Mouse (Mus musculus) MEL (cell line): Measurements from ENCODE around the gene C1qtnf5.

Source experiments
- CTCF ChIP-seq, 3 experiments: IDR thresholded peaks in 2 of 3; conservative IDR thresholded peaks in 1 of 3; 2 replicates each; pipeline ENCODE4 v1.5.1; 2011 to 2012; ENCODE audit warnings: low read length in 3 of 3, low read depth in 2 of 3, mild to moderate bottlenecking in 2 of 3, improper control_type of control experiment in 1 of 3, inconsistent platforms in 1 of 3, mixed read lengths in 1 of 3, moderate library complexity in 1 of 3; ENCODE audit not compliant: control insufficient read depth in 1 of 3, insufficient read depth in 1 of 3, poor library complexity in 1 of 3, severe bottlenecking in 1 of 3
- EP300 ChIP-seq, 2 experiments: IDR thresholded peaks; 2 replicates each; pipeline ENCODE4 v1.6.1; 2011; ENCODE audit warnings: improper control_type of control experiment in 2 of 2, low read length in 2 of 2, low read depth in 1 of 2, mild to moderate bottlenecking in 1 of 2
- GABPA ChIP-seq: IDR thresholded peaks from 2 replicates; pipeline ENCODE4 v1.6.1; 2012; ENCODE audit warnings: low read depth, mild to moderate bottlenecking, inconsistent platforms, low read length, improper control_type of control experiment, moderate library complexity
- MYB ChIP-seq: IDR thresholded peaks from 2 replicates; pipeline ENCODE4 v1.6.1; 2011; ENCODE audit warnings: mild to moderate bottlenecking, low read depth, low read length, improper control_type of control experiment
- POLR2A ChIP-seq, 2 experiments: IDR thresholded peaks; 2 replicates each; pipeline ENCODE4 v1.6.1; 2011 to 2012; ENCODE audit warnings: low read length in 2 of 2, mild to moderate bottlenecking in 2 of 2, control low read depth in 1 of 2, improper control_type of control experiment in 1 of 2, low read depth in 1 of 2, moderate library complexity in 1 of 2; ENCODE audit not compliant: control insufficient read depth in 1 of 2, insufficient read depth in 1 of 2, poor library complexity in 1 of 2
- RCOR1 ChIP-seq: IDR thresholded peaks from 2 replicates; pipeline ENCODE4 v1.6.1; 2012; ENCODE audit warnings: low read depth, mild to moderate bottlenecking, inconsistent platforms, low read length, improper control_type of control experiment

- TF ChIP-seq GABPA = no peak
- no peak for TF ChIP-seq CTCF (IDR thresholded peaks at IDR 0.05 in 2 of 3, conservative IDR thresholded peaks at IDR 0.05 in 1 of 3; ENCODE audit: control insufficient read depth in 1 of 3, insufficient read depth in 1 of 3, low read depth in 2 of 3, low read length in 3 of 3, poor library complexity in 1 of 3, severe bottlenecking in 1 of 3)
- no peak for TF ChIP-seq EP300 (IDR thresholded peaks at IDR 0.05; ENCODE audit: low read depth in 1 of 2, low read length in 2 of 2)
- no peak for TF ChIP-seq POLR2A (IDR thresholded peaks at IDR 0.05; ENCODE audit: control insufficient read depth in 1 of 2, insufficient read depth in 1 of 2, low read depth in 1 of 2, low read length in 2 of 2, poor library complexity in 1 of 2)
- no peak for TF ChIP-seq MYB
- TF ChIP-seq RCOR1 = no peak
These were observed 30.9 kb upstream of the C1qtnf5 start for GRCm38 (mm10) chr9:44075996-44076763.
